Mouse (Mus musculus) 3134 (cell line): ENCODE data around the gene Mapk8.

Source experiments
- DNase-seq: peaks from one replicate; pipeline ENCODE4 v3.0.0-alpha.2; 2011; ENCODE audit warnings: low spot score; ENCODE audit not compliant: insufficient read length; ENCODE audit errors: extremely low read depth

Gene Mapk8

DNA sequence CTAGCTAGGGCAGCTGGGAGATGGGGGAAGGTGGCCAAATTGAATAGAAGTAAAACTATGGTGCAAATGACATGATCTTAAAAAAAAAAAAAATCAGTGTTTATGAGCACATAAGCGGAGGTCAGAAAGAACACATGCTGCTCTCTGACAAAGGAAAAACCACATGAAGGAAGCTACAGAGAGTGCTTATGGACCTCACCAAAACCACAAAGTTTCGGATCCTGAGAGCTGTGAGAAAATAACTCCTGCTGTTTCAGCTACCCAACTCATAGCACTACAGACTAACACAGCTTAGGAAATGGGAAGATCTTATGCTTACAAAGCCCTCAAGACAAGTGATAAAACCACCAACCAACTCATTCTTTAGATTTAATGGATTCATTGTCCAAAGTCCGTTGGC lies 46.9 kb downstream of the Mapk8 start:
- no peak for DNase-seq

DNA sequence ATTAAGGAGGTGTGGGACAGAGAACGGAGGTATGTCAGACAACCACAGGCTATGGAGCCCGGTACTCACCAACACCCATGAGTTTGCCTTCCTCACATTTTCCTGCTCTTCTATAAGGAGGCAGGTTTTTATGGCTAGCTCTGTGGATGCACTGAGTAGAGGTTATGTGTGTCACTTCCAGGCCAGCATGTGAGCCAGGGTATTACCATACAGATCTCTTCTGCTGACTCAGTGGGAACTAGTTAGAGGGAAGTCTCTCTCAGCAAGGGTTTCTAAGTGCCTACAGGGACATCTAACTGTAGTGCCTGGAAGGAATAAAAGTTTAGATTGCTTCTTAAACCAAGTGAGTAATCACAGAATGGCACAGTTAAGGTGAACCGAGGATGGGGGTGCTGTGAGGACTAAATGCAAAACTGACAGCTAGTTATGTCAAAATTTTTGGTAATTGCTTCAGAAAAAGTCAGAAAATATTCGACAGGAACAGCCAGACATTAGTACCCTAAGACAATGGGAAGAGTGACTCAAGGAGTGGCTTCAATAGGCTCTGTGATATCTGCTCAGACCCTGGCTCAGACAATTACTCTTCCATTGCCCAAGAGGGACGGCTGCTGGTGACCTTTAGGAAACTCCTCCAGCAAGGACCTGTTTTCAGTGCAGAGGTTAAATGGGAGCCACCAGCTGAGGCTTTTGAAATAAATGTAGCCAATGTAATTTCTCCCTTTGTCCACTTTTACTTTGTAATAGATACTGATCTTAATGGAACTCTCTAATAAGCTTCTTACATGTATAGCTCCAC lies 48.7 kb downstream of the Mapk8 start:
- no peak for DNase-seq

DNA sequence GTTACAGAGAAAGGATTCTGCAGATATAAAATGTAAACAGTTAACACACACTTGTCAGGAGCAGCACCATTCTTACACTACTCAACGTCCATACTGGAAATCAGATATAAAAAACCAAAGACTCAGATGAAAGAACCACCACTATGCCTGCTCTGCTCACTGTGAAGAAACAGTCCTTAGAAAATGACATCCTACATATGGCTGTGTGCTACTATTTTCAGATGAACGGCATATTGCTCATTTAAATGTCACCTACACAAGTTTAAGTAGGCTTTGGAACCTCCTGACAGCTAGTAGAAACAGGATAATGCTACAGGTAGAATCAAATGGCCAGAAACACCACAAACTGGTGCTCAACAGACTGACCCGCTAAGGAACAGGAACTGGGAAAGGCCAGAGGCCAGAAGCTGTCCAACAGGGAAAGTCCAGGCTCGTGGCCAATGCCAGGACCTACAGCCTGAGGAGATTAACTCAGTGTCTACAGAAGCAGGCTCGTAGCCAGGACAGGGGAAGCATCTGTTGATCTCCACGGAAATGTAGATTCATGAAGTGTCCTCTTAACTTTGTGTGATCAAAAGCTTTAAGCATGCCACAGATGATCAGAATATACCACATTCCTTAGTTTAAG lies 66.0 kb downstream of the Mapk8 start:
- no peak for DNase-seq

DNA sequence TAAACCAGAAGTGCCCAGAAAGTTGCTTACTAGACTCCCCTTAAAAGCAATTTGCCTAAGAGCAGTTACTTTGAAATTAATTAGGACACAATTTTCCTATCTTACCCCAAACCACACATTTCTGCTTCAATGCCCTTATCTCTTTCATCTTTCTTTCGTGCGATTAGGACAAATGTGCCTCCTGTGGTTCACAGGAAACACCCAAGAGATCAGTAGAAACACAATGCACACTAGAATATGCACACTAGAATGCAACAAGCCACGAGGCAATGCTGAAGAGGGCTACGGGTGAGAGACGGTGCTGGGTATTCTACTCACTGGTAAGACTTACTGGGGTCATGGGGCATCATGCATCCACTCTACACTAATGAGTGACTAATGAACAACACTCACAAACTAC lies 68.2 kb downstream of the Mapk8 start:
- DNase-seq: no peak

DNA sequence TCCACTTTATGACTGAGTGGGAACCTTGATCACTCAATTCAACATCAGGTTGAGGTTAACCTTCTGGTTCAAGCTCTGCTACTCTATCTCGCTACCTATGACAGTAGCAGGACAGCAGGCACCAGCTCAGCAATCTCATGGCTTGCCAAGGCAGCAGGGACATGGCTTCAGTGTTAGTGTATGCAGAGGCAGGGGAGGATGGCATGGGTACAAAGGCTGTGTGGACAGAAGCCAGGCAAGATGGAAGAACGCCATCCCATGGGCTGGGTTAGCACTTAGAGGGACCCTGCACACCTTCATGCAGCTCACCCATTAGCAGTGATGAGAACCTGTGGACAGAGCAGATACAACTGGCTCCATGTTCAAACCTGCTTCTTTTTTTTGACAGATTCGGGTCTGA lies 69.7 kb downstream of the Mapk8 start:
- DNase-seq: no peak

DNA sequence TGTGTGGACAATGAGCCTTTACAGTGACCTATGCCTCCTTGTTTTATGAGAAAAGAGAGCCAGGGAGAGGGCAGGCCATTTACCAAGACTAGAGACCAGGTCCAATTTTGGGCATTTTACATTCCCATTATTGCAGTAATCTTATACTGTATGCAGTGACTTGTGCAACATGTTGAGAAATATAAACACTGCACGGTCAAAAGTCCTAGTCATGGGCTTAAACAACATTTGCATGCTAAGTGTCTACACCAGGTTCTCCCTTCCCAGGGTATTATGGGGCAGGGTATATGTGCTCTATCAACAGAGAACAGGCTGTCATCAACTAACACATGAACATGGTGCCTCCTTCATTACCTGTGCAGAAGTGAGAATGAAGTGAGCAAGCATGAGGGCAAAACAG lies 72.9 kb downstream of the Mapk8 start:
- no peak for DNase-seq

DNA sequence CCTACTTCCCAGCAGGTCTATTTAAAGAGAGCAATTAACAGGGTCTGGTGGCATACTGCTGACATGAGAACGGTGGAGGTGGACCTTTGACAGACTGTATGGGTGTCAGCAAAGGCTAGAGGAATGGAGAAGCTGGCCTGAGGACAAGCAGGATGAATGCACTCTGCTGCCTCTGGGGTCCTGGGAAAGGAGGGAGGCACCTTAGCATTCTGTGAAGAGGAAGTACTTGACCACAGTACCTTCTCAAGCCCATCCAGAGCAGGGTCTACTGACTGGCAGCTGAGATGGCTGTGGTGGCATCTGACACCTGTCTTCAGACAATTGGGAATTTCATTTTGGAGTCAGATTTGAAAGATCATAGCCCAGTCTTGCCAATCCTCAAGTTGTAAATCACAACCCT lies 73.7 kb downstream of the Mapk8 start:
- no peak for DNase-seq

DNA sequence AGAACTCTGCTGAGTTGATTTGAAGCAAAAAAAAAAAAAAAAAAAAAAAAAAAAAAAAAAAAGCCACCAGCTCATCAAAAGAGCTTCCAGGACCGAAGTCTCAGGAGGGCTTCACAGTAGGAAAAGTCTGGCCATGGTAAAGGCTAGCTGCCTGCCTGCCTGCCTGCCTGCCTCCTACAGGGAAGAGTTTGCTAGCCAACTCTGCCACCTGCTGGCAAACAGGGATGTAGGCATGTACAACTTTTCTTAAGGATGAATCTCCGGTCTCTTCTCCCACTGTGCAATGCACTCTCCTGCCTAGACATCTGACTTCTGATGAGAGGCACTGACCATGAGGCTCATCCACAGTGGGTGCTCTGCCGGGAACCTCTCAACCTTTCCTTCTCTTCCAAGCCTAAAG lies 75.7 kb downstream of the Mapk8 start:
- no peak for DNase-seq

DNA sequence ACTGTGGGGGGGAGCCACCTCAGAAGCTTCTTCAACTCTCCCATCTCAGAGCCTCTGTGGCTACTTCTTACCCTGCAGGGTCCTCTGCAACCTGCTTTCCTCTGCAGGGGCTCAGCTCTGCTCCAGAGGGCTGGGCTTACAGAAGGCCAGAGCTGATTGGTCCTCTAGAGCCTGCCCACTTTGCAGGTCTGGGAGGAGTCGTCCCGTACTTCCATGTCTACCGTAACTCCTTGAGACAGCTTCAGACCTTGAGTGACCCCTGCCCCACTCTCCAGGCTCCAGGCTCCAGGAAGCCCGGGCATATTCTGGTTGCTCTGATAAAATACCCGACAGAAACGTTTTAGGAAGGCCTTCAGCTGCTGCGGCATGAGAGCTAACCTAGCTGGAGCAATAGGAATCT lies 76.9 kb downstream of the Mapk8 start:
- no peak for DNase-seq

DNA sequence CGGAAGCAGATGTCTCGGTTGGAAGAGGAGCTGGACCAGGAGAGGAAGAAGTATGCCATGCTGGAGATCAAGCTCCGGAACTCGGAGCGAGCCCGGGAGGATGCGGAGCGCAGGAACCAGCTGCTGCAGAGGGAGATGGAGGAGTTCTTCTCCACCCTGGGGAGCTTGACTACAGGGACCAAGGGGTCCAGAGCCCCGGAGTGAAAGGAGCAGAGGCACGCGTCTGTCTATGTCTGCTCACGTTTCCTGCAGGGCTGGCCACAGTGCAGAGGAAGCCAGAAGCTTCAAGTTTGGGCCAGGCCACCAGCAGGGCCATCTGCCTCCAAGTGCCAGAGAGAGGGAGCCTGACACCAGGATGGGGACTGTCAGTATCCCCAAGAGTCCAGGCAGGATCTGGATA lies 77.6 kb downstream of the Mapk8 start:
- no peak for DNase-seq

DNA sequence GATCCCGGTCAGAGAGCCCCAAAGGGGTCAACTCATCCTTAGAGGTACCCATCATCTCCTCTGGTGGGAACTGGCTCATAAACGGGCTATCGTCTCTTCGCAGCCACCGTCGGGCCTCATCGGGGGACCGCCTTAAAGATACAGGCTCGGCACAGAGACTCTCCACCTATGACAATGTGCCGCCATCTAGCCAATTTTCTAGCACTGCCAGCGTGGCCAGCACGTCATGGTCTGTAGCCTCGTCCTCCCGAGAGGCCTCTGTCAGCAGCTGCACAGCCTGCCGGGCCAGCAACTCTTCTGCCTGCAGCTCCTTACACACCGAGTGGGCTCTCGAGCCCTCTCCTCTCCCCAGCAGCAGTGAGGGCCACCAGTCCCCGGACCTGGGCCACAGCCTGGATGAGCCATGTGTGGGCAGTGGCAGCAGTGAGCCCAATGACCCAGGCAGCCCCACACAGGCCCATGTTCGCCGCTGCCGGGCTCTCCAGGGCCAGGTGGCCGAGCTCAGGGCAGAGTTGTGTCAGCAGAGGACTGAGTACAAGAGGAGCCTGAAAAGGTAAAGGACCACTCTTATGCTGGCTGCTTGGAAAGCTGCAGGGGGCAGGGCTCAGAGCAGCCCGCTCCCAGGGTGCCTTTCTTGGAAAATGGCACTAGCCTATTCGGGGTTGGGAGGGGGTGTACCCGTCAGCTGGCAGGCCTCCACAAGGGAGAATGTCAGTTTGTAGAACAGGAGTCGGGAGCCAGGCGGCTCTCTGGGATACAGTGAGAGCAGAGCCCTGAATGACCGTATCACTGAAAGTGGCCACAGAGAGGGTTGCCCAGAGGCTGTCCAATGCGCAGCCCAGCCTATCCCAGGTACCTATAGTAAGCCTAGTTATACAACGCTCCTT lies 79.8 kb downstream of the Mapk8 start:
- DNase-seq: no peak

DNA sequence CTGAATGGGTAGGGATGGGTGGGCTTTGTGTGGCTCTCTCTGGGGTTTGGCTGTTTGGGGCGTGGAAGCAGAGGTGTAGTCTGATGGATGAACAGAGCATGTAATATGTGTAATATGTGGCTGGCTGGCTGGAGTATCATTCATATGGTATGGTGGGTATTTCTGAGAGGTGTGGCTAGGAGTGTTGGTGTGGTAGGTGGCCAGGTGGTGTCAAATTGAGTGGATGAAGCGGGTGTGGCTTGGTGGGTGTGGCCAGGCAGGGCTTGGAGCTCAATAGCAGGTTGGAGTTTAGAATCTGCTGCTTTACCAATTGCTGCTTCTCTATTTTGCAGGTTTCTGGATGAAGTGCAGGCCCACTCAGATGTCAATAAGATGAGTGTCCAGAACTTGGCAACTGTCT lies 82.9 kb downstream of the Mapk8 start:
- DNase-seq: no peak

DNA sequence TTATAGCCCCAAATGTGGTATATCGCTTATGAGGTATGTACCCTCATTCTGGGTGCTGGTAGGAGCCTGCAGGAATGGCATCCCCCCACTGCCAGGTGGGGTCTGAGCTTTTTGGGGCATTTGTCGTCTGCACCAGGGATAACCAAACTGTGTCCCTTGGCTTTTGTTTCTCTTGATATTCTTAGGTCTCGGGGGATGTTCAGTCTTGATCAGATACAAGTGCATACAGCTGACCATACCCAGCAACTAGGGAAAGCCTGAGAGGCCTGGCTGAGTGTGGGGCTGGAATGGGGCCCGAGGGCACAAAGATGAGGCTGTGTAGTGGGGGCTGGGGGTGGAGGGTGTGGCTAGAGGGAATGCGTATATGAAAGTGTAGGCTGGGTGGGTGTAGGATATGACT lies 83.3 kb downstream of the Mapk8 start:
- no peak for DNase-seq

DNA sequence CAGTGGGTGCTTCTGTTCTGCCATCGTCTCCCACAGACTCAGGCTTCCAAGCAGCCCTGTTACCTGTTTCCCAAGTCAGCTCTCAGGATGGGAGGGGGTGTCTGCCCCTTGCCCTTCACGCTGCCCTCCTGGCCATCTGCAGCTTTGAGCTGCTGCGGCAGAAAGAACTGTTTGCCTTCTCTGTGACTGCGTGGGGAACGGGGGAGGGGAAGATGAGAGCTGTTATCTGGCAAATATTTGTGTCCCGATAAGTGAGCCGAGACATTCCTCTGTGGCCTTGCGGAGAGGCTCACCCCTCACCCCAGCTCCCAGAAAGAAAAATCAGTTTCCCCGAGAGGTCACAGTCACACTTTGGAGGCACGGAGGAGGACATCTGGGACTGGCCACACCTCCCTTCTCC lies 84.2 kb downstream of the Mapk8 start:
- DNase-seq: no peak

DNA sequence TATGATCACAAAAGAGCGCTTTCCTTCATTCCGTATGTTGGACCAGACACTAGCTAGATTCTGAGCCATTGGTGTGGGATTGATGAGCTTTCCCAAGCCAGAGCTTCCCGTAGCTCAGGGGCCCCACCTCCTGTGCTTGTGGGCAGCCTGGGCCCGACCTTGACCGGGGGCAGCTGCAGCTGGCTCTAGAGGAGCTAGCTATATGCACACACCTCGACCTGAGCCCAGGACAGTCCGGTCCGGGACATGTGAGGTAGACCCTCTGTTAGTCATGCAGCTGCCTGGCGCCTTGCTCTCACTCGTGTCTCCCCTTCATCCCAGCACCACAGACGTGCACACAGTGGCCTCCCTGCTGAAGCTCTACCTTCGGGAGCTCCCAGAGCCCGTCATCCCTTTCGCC lies 84.8 kb downstream of the Mapk8 start:
- DNase-seq: no peak

DNA sequence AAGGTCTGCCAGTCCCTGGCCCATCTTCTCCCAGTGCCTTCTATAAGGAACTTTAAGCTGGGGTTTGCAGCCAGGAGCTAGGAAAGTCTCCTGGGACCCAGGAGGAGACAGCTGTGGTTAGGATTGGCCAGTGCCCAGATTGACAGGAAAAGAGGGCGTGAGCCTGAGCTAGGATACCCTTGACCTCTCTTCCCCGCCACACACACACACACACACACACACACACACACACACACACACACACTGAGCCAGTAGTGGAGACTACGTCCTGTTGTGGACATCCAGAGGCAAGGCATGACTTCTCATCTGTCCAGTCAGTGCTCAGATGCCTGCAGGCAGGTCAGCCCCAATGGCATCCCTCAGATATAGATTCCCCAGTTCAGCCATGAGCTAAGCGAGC lies 85.4 kb downstream of the Mapk8 start:
- DNase-seq: no peak

DNA sequence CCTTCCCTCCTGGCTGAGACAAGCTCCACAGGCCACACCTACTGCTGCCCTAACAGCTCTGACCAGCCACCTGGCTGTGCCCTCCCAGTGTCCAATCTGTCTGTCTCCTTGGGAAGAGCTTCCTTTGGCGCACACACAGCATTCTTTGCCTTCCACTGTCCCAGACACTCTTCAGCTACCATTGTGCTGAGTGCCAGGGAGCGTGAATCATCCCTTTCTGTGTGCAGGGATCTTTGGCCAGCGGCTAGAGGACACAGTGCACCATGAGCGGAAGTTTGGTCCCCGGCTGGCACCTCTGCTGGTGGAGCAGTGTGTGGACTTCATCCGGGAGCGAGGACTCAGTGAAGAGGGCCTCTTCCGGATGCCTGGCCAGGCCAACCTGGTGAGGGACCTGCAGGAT lies 88.1 kb downstream of the Mapk8 start:
- DNase-seq: peak; percentile 79

DNA sequence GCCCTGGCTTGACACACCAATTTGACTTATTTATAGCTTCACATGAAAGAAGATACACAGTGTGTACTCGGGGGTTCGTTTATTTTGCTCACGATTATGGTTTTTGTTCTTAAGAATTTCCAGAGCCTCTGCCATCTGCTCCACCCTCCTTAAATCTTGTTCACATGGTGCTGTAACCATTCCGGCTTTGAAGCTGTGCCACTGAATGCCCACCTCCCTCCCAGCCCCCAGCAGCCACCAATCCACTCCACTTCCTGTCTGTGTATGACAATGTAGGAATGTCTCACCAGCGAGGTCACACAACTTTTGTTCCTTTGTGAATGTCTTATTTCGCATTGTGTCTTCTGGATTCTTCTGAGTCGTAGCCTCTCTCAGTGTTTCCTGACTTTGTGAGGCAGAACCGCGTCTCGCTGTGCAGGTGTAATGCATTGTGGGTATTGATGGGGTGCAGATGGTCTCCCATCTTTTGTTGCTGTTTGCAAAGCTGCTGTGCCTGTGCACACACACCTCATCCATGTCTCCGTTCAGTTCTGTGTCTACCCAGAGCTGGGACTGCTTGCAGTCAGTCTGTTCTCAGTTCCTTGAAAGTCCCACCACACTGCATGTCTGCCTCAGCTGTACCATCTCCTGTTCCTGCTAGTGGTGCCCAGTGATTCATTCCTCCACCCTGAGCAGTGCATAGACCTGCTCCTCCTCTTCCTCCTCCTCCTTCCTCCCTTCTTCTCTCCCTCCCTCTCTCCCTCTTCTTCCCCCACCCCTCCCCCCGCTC lies 89.2 kb downstream of the Mapk8 start:
- no peak for DNase-seq

DNA sequence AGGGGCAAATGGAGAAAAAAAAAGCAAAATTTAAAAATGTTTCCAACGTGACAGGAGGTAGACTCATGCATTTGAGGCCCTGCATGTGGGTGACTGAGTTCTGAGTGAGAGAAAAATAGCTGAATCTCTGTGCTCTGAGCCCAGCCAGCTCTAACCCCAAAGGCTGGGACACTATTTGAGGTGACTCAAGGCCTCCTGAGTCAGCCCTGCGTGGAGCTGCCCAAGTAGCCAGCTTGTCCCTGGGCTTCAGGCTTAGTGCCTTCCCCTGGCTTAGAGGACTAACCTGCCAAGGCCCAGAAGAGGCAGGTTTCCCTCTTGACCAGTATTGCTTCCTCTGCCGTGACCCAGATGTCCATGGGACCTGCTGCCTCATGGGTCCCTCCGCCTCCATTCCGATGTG lies 91.7 kb downstream of the Mapk8 start:
- DNase-seq: peak; percentile 42

DNA sequence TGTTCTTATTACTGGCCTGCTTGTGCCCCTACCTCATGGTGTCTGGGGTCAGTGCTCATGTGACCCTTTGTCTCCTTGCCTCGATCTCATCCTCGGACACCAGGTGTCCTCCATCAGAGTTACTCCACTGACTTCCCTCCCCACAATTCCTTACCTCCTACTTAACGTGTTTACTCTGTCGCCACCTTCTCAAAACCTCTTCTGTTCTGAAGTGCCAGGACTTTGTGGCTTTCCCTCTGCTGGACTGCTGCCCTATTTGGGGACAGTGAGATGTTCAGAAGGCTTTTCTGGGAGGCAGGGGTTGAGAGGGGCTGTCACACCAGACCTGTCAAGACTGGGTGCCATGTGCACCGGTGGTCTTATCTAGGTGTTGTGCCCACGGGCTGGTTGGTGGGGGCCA lies 94.1 kb downstream of the Mapk8 start:
- no peak for DNase-seq
